Mouse (Mus musculus): Measurements from ENCODE around the gene Theg. TPM values are rescaled to one million over a fixed set of nuclear protein-coding genes. Genes with fewer than 3 reads are reported as not detected.

Theg gene
- total RNA-seq, 2 experiments from 2014 or later: not detected

DNA sequence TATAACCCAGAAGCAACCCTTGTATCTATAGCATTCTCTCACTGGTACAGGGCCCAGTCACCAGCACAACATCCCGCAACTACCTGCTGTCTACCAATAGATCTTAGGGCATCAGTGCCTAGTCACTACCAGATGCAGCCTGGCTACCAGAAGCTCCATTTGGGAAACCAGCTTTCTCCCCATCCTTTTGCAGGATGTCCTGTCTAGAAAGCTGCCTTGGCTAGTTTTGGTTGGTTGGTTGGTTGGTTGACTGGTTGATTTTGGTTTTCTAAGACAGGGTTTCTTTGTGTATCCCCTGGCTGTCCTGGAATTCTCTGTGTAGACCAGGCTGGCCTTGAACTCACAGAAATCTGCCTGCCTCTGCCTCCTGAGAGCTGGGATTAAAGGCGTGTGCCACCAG lies 27.4 kb downstream of the Theg start:
- no peak for DNase-seq (ENCODE audit: low spot score)
- intact Hi-C loops (cut with DNase I): no loop called here

DNA sequence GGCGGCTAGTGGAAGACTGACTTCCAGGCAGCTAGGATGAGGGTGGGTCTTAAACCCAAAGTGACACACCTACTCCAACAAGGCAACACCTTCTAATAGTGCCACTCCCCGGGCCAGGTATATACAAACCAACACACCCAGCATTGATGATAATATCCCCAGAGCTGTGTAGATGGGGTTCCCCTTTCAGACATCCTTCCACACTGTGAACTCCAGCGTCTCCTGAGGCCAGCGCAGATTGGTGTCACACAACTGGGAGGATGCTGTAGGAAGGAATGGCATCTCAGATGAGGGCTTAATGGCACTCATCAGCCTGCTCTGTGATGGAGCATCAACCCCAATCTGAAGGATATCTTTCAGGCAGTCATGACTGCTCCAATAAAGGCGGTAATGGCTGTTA lies 29.6 kb downstream of the Theg start:
- intact Hi-C loops (cut with DNase I): no loop called here
- DNase-seq (ENCODE audit: low spot score): no peak

DNA sequence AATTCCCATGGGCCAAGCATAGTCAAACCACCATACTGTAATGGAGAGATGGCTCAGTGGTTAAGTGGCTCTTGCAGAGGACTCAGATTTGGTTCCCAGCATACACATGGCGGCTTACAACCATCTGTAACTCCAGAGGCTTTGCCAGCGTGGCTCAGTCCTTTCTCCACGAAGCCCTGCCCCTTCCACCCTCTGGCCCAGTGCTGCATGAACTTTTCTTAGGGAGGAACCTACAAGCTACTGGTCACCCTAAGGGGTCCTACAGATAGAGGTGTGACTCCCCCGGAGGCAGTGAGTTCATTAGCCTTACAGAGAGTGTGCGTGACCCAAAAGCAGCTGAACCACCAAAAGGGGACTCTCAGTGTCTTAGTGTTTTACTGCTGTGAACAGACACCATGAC lies 30.2 kb downstream of the Theg start:
- no peak for DNase-seq (ENCODE audit: low spot score)
- intact Hi-C loops (cut with DNase I): no loop called here

DNA sequence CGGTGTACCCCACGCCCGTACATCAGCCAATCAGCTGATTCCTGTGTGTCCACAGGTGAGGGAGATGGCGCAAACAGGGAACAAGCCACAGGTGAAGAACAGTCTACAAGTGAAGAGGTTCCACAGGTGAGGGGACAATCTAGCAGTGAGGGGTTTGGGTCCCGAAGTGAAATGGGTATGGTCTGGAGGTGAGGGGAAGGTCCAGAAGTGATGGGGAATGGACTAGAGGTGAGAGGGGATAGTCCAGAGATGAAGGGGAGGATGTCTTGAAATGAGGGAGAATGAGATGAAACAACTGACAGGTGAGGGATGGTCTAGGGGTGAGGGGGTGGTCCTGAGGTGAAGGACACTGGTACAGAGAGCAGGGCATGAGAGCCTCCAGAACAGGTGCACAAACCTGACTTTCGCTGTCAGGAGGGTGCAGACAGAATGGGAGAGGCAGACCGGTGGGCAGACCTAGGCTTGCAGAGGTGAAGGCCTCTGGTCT lies 31.9 kb downstream of the Theg start:
- intact Hi-C loops (cut with DNase I): no loop called here
- no peak for DNase-seq (ENCODE audit: low spot score)

DNA sequence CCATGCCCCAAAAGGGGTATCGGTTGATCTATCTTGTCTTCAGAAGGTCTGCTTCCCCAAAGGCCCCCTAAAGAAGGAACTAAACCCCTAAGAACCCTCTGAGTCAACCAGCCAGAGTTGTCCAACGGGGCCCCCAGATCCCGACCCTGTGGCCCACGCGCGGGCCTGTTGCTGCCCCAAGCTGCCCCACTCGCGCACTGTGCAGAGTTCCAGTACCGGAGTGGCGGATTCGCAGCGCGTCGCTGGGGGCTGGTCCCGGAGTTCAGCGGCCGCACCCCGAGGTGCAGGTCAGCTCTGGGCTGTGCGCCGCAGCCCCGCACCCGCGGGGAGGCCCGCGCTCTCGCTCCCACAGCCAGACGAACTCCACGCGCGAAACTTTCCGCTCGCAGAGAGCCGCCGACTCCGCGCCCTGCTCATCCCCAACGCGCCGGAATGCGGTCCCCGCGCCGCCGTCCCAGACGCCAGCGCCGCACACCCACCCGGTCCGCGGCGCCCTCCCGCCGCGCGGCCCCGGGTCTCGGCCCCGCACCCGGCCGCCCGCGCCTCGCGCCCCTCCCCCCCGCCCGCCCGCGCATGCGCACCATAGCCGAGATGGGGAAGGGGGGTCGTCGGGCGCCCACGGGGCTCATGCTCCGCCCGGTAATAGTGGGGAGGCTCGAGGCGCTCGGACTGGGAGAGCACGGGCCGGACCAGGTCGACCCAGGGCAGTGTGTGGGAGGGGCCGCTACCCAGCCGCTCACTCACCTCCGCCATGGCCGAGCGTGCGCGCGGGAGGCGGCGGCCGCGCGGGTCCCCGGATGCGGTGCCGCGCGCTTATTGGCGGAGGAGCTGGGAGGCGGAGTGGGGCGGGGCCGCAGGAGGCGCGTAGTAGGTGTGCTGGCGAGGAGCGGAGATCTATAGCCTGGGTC lies 32.5 kb downstream of the Theg start, which contains the start of gene Mier2:
Gene Mier2, minus strand, starts transcription at position 870 of the 908 bp plus-strand sequence.
- intact Hi-C loops (cut with DNase I): no loop called here
- peak; percentile 68 for DNase-seq (ENCODE audit: low spot score)

DNA sequence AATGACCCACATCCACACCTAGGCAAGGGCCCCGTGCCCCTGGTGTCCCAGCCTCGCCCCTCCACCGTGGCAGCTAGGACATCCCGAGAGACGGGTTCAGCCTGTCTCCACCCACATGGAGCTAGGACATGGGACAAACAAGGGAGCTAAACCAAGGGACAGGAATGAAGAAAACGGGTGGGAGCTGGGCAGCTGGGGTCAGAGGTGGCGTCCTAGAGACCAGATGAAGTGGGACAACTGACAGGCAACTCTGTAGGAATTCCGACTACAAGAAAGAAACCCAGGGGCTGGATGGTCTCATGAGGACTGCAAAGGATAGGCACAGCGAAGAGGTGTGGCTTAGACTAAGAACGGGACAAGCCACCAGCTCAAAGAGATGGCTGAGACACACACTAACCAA lies 33.4 kb downstream of the Theg start:
- no peak for DNase-seq (ENCODE audit: low spot score)
- intact Hi-C loops (cut with DNase I): no loop called here

DNA sequence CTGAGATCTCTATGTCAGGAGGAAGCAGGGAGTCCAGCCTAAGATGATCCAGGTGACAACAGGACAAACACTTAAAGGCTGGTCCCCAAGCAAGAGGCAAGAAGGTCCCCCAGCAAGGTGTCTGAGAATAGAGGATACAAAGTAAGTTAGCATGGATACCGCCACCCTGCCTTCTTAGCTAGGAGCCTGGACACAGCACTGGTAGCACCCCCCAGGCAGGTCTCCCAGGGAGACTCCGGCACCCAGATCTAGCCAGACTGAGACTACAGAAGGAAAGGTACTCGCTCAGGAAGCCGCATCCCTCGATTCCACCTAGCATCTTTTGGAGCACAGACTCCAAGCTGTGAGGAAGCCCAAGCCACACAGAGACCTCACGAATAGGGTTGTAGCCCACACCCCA lies 34.0 kb downstream of the Theg start:
- intact Hi-C loops (cut with DNase I): no loop called here
- no peak for DNase-seq (ENCODE audit: low spot score)

DNA sequence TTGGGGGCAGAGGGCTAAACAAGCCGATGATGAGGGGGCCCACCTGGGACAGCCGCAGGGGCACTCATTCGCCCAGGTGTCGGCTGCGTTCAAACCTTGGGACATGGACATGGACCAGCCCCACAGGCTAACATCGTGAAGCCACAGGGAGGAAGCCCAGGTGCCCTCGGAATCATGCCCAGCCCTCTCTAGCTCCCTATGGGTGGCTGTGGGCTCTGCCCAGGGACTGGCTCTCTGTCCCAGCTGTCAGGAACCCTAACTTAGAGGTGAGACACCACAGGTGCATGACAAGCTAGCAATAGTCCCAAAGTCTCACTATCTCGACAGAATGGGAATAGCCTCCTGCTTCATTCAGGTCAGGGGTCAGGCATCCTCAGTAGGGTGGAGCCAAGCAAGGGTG lies 34.6 kb downstream of the Theg start:
- intact Hi-C loops (cut with DNase I): no loop called here

DNA sequence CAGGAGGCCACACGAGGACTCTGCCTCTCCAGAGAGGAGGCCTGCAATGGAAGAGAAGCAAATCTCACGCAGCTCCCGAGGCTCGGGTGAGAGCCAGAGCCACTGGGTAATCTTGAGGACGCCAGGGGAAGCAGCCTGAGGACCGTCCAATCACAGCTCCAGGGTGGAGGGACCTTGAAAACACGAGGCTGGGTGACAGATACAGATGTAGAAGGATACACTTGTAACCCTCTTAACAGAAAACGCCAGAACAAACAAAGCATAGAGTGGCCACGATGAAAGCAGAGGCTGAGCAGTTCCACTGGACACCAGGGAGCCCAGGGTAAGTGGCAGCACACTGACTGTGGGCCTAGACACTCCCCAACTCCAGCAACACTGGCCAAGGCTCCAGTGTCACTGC lies 36.8 kb downstream of the Theg start:
- no peak for DNase-seq (ENCODE audit: low spot score)
- intact Hi-C loops (cut with DNase I): no loop called here

More for the DNA sequence above, 34.6 kb downstream of the Theg start:
- no peak for DNase-seq (ENCODE audit: low spot score)

DNA sequence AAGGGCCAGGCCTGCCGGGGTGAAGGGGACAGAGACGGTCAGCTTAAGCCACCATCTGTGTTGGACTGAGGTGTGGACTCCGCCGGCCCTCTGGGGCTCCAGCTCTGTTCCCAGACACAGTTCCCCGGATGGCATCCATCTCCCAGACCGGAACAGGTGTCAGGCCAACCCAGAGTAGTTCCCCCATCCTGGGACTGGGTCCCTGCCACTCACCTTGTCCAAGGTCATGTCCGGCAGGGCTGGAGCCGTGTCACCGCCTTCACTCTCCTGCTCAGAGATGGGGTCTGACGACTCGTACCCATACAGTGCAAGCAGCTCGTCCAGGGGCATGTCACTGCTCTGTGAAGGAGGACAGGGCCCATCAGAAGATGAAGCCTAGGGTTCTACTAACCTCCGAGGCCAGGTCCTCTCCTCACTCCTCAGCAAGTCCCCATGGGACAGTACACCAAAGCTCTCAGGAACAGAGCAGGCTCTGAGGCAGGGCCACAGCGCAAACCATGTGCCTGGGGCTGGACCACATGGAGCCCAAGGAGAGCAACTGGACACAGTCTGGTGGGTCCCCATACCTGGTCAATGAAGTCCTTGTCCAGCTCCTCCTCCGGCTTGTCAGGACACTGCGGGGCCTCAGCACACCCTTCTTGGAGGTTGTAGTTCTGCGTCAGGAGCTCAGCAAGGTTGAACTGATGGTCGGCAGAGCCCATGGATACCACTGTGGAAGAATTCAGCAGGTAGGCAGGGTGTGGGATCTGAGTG lies 38.0 kb downstream of the Theg start:
- intact Hi-C loops (cut with DNase I): no loop called here
- no peak for DNase-seq (ENCODE audit: low spot score)

DNA sequence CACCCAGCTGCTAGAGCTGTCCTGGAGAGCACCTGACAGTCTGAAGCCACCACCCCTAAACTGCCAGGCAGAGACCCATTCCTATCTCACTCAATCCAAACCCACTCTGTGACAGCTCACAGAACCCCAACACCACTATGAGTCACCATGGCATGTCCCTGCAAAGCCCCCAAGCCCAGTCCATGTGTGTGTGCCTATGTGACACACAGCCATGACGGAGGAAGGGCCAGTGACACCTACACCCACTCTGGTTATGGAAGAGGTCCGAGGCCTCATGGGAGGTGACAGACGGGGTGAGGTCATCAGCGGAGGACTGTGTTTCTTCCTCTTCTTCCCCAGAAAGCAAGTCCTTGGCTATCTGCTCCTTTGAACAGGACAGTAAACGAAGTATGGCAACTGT lies 38.6 kb downstream of the Theg start:
- DNase-seq (ENCODE audit: low spot score): no peak
- intact Hi-C loops (cut with DNase I): no loop called here

DNA sequence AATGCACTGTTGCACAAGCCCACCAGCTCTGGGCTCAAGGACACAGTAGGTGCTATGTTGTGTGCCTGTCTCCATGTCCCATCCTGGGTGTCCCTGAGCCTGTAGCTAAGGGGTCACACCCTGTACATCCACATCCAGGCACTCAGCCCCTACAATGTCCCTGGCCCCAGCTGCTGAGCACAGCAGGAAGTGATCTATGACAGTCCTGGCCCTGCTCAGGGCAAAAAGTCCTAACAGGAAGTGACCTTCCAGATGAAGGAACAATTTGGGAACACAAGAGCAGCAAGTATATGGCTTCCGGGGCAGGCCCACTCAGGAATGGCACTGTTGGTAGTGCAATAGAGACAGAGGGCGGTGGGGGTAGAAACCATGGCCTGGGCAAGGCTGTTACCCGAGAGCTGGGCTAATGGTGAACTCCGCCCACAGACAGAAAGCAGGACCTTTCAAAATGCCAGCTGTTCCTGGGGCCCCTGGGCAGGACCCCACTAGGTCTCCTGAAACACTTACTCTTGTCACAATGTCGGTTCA lies 39.9 kb downstream of the Theg start:
- intact Hi-C loops (cut with DNase I): no loop called here
- no peak for DNase-seq (ENCODE audit: low spot score)

DNA sequence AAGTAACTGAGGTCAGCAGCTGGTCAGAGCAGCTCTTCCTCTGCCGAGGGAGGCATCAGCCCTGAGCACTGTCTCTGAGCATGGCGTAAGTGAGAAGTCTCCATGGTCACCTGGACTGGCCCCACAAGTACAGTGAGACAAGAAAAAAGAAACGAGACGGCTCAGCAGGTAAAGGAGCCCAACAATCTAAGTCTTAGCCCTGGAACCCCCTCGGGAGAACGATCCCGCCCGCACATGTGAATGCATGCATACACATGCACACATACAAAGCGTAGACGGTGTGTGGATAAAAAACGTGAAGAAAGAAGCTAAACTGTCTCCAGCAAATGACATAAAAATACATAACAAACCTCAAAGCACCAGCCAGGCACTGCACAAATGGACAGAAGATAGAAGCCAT lies 40.6 kb downstream of the Theg start:
- no peak for DNase-seq (ENCODE audit: low spot score)
- intact Hi-C loops (cut with DNase I): no loop called here

DNA sequence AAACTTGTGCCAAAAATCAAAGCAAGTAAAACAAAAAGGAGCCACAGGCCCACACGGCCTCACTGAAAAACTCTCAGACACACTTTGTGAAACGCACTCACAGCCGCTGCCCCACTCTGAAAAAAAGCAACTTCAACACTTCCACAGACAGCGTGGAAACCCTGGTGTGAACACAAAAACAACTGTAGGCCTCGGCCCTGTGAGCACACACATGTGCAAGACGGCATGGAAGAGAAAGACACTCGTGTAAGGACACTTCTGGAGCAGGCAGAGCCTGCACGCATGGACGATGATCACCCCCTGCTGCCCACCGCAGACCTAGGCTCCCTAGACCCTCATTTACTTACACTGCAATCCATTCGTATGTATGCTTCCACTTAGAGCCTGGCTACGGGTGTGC lies 41.2 kb downstream of the Theg start:
- intact Hi-C loops (cut with DNase I): no loop called here
- DNase-seq (ENCODE audit: low spot score): no peak

DNA sequence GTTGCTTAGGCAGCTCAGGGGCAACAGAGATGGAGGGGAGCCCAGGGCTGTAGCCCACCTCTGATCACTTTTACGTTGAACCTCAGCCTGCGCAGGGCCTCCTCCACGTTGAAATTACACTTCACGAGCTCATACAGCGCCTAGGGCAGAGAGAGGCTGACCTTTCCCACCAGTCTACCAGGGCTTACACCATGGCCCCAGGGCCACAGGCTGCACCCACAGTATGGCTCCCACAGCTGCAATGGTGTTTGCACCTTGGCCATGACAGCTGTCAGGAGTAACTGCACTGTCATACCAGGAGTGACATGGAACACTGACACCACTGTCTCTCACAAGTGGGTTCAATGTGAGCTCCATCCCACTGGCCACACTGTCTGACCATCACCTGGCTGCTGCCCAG lies 42.5 kb downstream of the Theg start:
- intact Hi-C loops (cut with DNase I): no loop called here
- DNase-seq (ENCODE audit: low spot score): no peak

DNA sequence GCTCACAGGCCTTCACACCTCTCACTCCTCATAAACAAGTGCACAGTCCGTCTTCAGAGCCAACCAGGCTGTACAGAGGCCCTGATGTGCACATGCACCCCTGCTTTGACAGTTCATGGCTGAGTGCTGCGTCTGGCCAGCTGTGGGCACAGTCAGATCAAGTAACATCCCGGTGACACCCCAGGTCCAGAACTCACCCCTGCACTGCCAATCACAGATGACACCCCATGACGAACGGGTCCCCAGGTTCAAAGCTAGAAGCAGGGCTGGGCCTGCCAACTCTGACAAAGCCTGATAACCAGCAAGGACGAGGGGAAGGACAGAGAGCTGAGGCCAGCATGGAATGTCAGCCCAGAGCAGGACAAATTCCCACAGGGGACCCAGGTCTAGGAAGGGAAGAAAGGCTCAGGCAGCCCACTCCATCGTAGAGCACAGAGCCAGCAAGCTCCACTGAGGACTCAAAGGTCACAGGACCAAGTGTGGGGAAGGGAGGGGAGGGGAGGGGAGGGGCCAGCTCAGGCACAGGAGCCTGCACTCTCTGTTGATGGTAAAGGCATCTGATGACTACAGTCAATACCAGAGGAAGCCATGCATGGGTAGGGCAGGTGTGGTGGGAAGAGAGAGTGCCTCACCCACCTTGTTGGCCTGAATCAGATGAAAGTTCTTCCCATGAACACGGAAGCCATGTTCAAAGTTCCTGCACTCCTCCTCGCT lies 43.1 kb downstream of the Theg start:
- intact Hi-C loops (cut with DNase I): no loop called here

DNA sequence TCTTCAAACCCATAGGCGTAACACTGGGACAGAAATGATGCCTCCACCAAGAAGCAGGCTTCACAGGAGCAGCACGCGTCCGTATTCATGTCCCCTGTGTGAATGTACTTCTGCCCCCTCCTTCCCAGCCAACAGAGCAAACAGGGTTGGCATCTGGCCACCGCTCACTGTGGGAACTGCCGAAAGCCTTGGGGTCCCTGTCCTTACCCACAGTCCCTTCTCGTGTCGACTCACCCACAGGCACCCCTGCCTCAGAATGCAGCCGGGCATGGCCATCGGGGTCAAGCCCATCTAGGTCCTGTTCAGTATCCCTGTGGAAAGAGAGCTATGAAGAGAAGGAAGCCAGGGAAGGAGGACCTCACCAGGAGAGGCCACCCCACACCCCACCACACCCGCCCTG lies 45.0 kb downstream of the Theg start:
- intact Hi-C loops (cut with DNase I): no loop called here
- no peak for DNase-seq (ENCODE audit: low spot score)

More for the DNA sequence above, 43.1 kb downstream of the Theg start:
- DNase-seq (ENCODE audit: low spot score): no peak

DNA sequence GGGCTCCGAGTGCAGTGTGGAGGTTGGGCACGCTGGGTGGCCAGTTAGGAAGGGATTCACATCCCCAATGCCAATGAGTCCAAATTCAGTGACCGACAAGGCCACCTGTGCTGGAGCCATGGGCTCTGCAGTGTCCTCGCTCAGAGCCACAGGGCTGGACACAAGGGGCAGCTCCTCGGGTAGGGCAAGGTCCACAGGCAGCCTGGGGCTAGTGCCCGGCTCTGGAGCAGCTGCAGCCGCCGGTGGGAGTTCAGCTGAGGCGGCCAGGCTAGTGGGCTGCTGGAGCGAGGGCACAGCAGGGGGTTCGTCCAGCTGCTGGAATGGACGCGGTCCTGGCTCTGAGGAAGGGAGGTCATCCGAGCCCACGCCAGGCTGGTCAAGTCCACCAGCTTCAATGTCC lies 45.6 kb downstream of the Theg start:
- no peak for DNase-seq (ENCODE audit: low spot score)
- intact Hi-C loops (cut with DNase I): no loop called here

DNA sequence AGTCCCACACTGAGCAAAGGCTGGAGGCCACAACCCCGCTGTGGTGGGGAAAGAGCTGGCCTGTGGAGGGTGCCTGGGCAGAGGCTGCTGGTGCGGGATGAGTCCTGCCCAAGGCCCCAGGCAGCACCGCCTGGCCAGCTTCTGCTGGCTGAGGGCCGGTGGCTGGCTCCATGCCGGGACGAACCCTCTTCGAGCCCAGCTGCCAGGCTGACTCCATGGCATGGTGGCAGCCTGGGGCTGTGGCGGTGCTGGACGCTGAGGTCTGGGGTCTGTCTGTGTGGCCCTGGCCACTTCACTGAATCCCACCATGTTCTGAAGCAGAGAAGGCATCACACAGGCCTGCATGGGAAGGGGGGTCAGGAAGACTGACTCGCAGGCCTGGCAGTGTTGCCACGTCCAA lies 46.4 kb downstream of the Theg start:
- intact Hi-C loops (cut with DNase I): no loop called here
- no peak for DNase-seq (ENCODE audit: low spot score)
